Mouse (Mus musculus): ENCODE measurements around the gene Arid3a.
"Not testable (repeated sequence)": the region's sequence is repeated elsewhere in the genome, so short reads cannot be mapped to it uniquely, and the experiment has no call there.

The Arid3a gene

GRCm38 (mm10) chr10:79945507-79946234 is 18.8 kb downstream of the Arid3a start:
- DNase-seq (ENCODE audit: extremely low read depth, low read depth, low spot score) = no peak

GRCm38 (mm10) chr10:79946752-79947322 is 20.0 kb downstream of the Arid3a start:
- no peak for DNase-seq (ENCODE audit: extremely low read depth, low read depth, low spot score)

GRCm38 (mm10) chr10:79947502-79947901 is 20.7 kb downstream of the Arid3a start:
- DNase-seq (ENCODE audit: extremely low read depth, low read depth, low spot score) = no peak

- DNase-seq (ENCODE audit: extremely low read depth, low read depth, low spot score) = no peak
Measured at GRCm38 (mm10) chr10:79949873-79950272, 23.0 kb downstream of the Arid3a start.

- DNase-seq (ENCODE audit: extremely low read depth, low read depth, low spot score) = no peak
Measured at GRCm38 (mm10) chr10:79950661-79951060, 23.8 kb downstream of the Arid3a start.

- no peak for DNase-seq (ENCODE audit: extremely low read depth, low read depth, low spot score)
Measured at GRCm38 (mm10) chr10:79953946-79954345, 27.1 kb downstream of the Arid3a start.

GRCm38 (mm10) chr10:79955691-79956090 is 28.8 kb downstream of the Arid3a start:
- DNase-seq (ENCODE audit: extremely low read depth, low read depth, low spot score) = no peak

- DNase-seq (ENCODE audit: extremely low read depth, low read depth, low spot score) = no peak
Measured at GRCm38 (mm10) chr10:79956643-79957154, 29.9 kb downstream of the Arid3a start.

- no peak for DNase-seq (ENCODE audit: extremely low read depth, low read depth, low spot score)
Measured at GRCm38 (mm10) chr10:79958140-79958816, 31.4 kb downstream of the Arid3a start.

GRCm38 (mm10) chr10:79959412-79959811 is 32.6 kb downstream of the Arid3a start:
- DNase-seq (ENCODE audit: extremely low read depth, low read depth, low spot score) = not testable (repeated sequence)

GRCm38 (mm10) chr10:79959847-79960601 is 33.2 kb downstream of the Arid3a start, which contains the start of gene Wdr18:
Wdr18 (plus strand) TSS chr10:79960152.
- peak; percentile 90 for DNase-seq (ENCODE audit: extremely low read depth, low read depth, low spot score)

- DNase-seq (ENCODE audit: extremely low read depth, low read depth, low spot score) = no peak
Measured at GRCm38 (mm10) chr10:79960671-79961294, 33.9 kb downstream of the Arid3a start.

- no peak for DNase-seq (ENCODE audit: extremely low read depth, low read depth, low spot score)
Measured at GRCm38 (mm10) chr10:79964727-79965126, 37.9 kb downstream of the Arid3a start.

- no peak for DNase-seq (ENCODE audit: extremely low read depth, low read depth, low spot score)
Measured at GRCm38 (mm10) chr10:79965325-79965724, 38.5 kb downstream of the Arid3a start.

- DNase-seq (ENCODE audit: extremely low read depth, low read depth, low spot score) = no peak
Measured at GRCm38 (mm10) chr10:79966886-79967400, 40.1 kb downstream of the Arid3a start.

GRCm38 (mm10) chr10:79968181-79968580 is 41.3 kb downstream of the Arid3a start:
- DNase-seq (ENCODE audit: extremely low read depth, low read depth, low spot score) = no peak

GRCm38 (mm10) chr10:79969124-79969568 is 42.3 kb downstream of the Arid3a start:
- no peak for DNase-seq (ENCODE audit: extremely low read depth, low read depth, low spot score)

- no peak for DNase-seq (ENCODE audit: extremely low read depth, low read depth, low spot score)
Measured at GRCm38 (mm10) chr10:79970415-79971182, 43.8 kb downstream of the Arid3a start, which contains the start of gene Grin3b. Grin3b (plus strand) TSS chr10:79970715.

- no peak for DNase-seq (ENCODE audit: extremely low read depth, low read depth, low spot score)
Measured at GRCm38 (mm10) chr10:79971183-79971497, 44.3 kb downstream of the Arid3a start.

GRCm38 (mm10) chr10:79972831-79973230 is 46.0 kb downstream of the Arid3a start:
- no peak for DNase-seq (ENCODE audit: extremely low read depth, low read depth, low spot score)

Measured in fat pad, adult 2 months (tissue).